Mouse (Mus musculus) lung, postnatal 0 days (tissue): ENCODE results near the gene Aldh2.

Source experiments
- CTCF ChIP-seq: IDR thresholded peaks from 2 replicates; pipeline ENCODE4 v1.5.1; 2016; ENCODE audit warnings: antibody characterized with exemption, mild to moderate bottlenecking
- EP300 ChIP-seq: IDR thresholded peaks from 2 replicates; pipeline ENCODE4 v1.6.1; 2016; ENCODE audit warnings: antibody characterized with exemption, mild to moderate bottlenecking, control low read depth

GRCm38 (mm10) chr5:121585699-121586098, 7.9 kb downstream of the Aldh2 start:
- no peak for TF ChIP-seq EP300
- TF ChIP-seq CTCF, result no peak
